Mouse (Mus musculus): ENCODE results near the gene Mdm2. TPM values are rescaled to one million over a fixed set of nuclear protein-coding genes. Genes with fewer than 3 reads are reported as not detected.

Mdm2 gene
- total and polyA plus RNA-seq, 2 experiments from 2014 or later = 28.7 to 65.1 TPM

DNA sequence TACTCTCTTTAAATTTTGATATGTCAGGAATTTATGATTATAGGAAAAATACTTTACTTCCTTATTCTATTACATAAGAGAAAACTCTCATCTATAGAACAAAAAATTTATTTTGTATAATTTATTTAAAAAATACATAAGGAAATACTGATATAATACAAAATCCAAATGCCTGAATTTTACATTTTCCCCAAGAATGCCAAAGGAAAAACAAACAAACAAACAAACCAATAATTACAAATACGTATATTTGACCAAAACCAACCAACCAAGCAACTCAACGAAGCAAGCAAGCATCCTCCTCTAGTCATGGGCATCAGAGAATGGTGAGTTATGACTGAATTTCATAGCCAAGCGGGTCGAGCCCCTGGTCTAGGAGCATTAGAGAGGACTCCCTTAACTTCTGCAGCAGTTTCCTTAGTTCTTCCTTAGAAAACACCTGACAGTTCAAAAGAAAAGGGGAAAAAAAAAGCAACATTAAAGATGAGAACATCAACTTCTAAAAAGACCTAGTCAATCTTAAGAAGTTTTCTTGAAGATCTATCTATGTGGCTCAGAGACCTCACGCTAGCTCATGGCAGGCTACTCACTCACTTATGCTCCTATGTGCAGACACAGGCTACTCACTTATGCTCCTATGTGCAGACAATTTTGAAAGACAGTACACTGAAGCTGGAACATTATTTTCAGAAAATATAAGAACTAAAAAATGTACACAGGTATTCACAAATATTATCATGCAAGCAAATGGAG lies 40.1 kb upstream of the Mdm2 start:
- TF ChIP-seq CTCF (IDR thresholded peaks at IDR 0.05) = no peak
- ATAC-seq (ENCODE audit: low FRiP score) = no peak
- no peaks in the 10 kb centered on the region for H3K4me1 ChIP-seq (ENCODE audit: insufficient read depth, low read length)
- no peaks in the 10 kb centered on the region for H3K27me3 ChIP-seq (ENCODE audit: insufficient read depth, low read length)
- DNase-seq (ENCODE audit: low spot score) = no peak
- no peak overlapping the region for H3K27ac ChIP-seq (ENCODE audit: low read depth, low read length)
- H3K9ac ChIP-seq (replicated peaks; ENCODE audit: low read length, poor library complexity, severe bottlenecking) = no peak overlapping the region
- no peak overlapping the region for H3K4me2 ChIP-seq (ENCODE audit: low read depth, low read length, poor library complexity, severe bottlenecking)
- 98% methylated on average over 5 of the region's 5 CpGs for WGBS
- no peaks in the 10 kb centered on the region for H3K9me3 ChIP-seq (ENCODE audit: low read length)
- H3K36me3 ChIP-seq (ENCODE audit: insufficient read depth, low read length) = peaks cover 21% of the 10 kb centered on the region
- H3K4me3 ChIP-seq (ENCODE audit: low read depth, low read length) = no peak overlapping the region

DNA sequence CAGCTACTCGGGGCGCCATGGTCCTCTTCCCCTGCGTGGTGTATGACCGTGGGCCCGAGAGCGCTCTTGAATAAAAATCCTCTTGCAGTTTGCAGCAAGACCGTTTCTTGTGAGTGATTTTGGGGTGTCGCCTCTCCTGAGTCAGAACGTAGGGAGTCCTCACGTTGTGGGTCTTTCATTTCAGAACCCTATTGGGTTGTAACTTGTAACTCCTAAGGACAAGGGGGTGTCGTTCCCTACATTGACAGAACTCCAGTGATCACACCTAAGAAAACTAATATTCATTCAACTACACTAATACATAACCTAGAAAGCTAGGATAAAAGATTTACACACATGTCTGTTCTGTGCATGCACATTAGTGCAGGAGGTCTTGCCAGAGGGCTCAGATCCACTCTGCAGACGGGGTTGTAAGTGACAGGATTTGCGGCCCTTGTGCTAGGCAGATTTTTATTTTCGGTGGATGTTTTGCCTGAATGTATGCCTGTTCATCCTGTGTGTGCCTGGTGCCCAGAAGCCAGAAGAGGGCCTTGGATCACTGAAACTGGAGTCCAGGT lies 39.3 kb upstream of the Mdm2 start:
- H3K27me3 ChIP-seq (ENCODE audit: insufficient read depth, low read length) = no peaks in the 10 kb centered on the region
- WGBS = 96% methylated on average over 14 of the region's 14 CpGs
- DNase-seq (ENCODE audit: low spot score) = no peak
- H3K4me1 ChIP-seq (ENCODE audit: insufficient read depth, low read length) = no peaks in the 10 kb centered on the region
- no peak overlapping the region for H3K4me3 ChIP-seq (ENCODE audit: low read depth, low read length)
- H3K4me2 ChIP-seq (ENCODE audit: low read depth, low read length, poor library complexity, severe bottlenecking) = no peak overlapping the region
- TF ChIP-seq CTCF (IDR thresholded peaks at IDR 0.05) = no peak
- H3K9me3 ChIP-seq (ENCODE audit: low read length) = no peaks in the 10 kb centered on the region
- no peak for ATAC-seq (ENCODE audit: low FRiP score)
- no peak overlapping the region for H3K9ac ChIP-seq (replicated peaks; ENCODE audit: low read length, poor library complexity, severe bottlenecking)
- H3K36me3 ChIP-seq (ENCODE audit: insufficient read depth, low read length) = peaks cover 13% of the 10 kb centered on the region
- no peak overlapping the region for H3K27ac ChIP-seq (ENCODE audit: low read depth, low read length)

DNA sequence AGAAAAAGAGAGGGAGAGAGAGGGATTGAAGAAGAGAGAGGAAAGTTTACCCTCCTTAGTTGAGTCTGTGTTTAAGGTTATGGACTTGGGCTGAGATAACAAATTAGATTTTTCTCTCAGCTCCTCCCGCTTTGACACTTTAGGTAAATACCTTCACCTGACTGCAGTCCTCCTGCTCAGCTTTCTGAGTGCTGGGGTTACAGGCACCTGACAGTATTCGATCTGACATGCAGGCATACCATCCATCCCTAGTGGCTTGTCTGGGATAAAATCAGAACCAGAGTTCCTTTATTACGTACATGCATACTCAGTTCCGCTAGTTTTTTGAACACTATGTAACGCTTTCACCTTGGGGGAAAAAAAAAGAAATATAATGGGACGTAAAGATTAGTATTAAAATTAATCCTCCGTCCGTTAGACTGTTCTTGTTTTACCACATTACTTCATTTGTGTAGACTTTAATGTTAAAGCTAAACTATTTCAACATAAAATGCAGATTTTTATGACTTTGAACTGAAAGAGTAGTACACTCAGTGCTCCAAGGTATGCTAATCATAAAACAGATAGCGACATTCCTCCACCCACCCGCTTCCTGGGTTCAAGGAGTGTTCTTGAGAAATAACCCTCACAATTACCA lies 38.6 kb upstream of the Mdm2 start:
- Histone ChIP-seq H3K36me3 (ENCODE audit: insufficient read depth, low read length) (peaks cover 10% of the 10 kb centered on the region), H3K27me3 (ENCODE audit: insufficient read depth, low read length) (no peaks in the 10 kb centered on the region), H3K4me2 (ENCODE audit: low read depth, low read length, poor library complexity, severe bottlenecking) (no peak overlapping the region), H3K27ac (ENCODE audit: low read depth, low read length) (no peak overlapping the region), H3K9me3 (ENCODE audit: low read length) (no peaks in the 10 kb centered on the region), H3K9ac (replicated peaks; ENCODE audit: low read length, poor library complexity, severe bottlenecking) (no peak overlapping the region), H3K4me3 (ENCODE audit: low read depth, low read length) (no peak overlapping the region), H3K4me1 (ENCODE audit: insufficient read depth, low read length) (peaks cover 2% of the 10 kb centered on the region; the same call in 1 of the 2 replicates)
- ATAC-seq (ENCODE audit: low FRiP score) (no peak), DNase-seq (ENCODE audit: low spot score) (no peak)
- 97% methylated on average over 10 of the region's 10 CpGs for WGBS
- TF ChIP-seq CTCF (IDR thresholded peaks at IDR 0.05) = no peak

DNA sequence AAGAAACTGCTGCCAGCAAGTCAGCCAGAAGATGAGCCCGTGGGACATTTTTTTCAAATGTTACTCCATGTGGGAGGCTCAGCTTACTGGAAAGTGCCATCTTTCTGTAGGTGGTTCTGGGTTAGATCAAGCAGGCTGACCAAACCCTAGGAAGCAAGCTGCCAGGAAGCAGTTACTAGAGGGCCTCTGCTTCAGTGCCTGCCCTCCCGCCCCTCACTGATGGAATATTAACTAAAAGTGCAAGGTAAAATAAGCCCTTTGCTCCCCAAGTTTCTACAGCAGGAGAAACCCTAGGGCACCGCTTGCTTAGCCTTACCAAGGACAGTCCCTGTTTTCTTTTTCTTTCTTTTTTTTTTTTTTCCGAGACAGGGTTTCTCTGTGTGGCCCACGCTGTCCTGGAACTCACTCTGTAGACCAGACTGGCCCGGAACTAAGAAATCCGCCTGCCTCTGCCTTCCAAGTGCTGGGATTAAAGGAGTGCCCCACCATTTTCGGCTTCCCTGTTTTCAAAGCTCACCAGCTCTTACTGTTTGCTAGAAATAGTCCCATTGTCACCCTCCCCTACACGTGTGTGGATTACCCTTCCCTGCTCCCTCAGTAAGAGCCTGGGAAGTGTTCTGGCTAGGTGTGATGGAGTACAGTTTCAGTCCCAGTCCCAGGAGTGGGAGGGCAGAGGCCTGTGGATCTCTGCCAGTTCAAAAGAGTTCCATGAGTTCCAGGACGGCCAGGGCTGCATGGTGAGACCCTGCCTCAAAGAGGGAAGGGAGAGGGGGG lies 37.9 kb upstream of the Mdm2 start:
- H3K27me3 ChIP-seq (ENCODE audit: insufficient read depth, low read length) = no peaks in the 10 kb centered on the region
- no peak overlapping the region for H3K4me2 ChIP-seq (ENCODE audit: low read depth, low read length, poor library complexity, severe bottlenecking)
- no peak for TF ChIP-seq CTCF (IDR thresholded peaks at IDR 0.05)
- DNase-seq (ENCODE audit: low spot score) (no peak), ATAC-seq (ENCODE audit: low FRiP score) (no peak)
- peaks cover 10% of the 10 kb centered on the region for H3K36me3 ChIP-seq (ENCODE audit: insufficient read depth, low read length)
- peaks cover 9% of the 10 kb centered on the region; the same call in 1 of the 2 replicates for H3K4me1 ChIP-seq (ENCODE audit: insufficient read depth, low read length)
- H3K9me3 ChIP-seq (ENCODE audit: low read length) = no peaks in the 10 kb centered on the region
- no peak overlapping the region for H3K27ac ChIP-seq (ENCODE audit: low read depth, low read length)
- H3K9ac ChIP-seq (replicated peaks; ENCODE audit: low read length, poor library complexity, severe bottlenecking) = no peak overlapping the region
- H3K4me3 ChIP-seq (ENCODE audit: low read depth, low read length) = no peak overlapping the region
- 93% methylated on average over 10 of the region's 10 CpGs for WGBS

DNA sequence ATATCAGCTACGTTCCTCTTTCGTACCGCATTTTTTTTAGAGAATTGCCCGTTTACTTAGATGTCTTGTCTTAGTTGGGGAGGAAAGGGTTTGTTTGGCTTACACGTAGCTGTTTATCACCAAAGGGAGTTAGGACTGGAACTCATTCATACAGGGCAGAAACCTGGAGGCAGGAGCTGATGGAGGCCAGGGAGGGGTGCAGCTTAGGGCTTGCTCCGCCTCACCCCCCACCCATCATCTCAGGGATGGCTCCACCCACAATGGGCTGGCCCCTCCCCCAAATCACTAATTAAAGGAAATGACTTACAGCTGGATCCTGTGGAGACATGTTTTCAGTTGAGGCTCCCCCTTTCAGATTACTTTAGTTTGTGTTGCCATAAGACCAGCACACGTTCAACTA lies 37.2 kb upstream of the Mdm2 start:
- Histone ChIP-seq H3K9ac (replicated peaks; ENCODE audit: low read length, poor library complexity, severe bottlenecking) (no peak overlapping the region), H3K27ac (ENCODE audit: low read depth, low read length) (no peak overlapping the region), H3K4me2 (ENCODE audit: low read depth, low read length, poor library complexity, severe bottlenecking) (no peak overlapping the region), H3K4me1 (ENCODE audit: insufficient read depth, low read length) (peaks cover 9% of the 10 kb centered on the region; the same call in 1 of the 2 replicates), H3K4me3 (ENCODE audit: low read depth, low read length) (no peak overlapping the region), H3K27me3 (ENCODE audit: insufficient read depth, low read length) (no peaks in the 10 kb centered on the region), H3K36me3 (ENCODE audit: insufficient read depth, low read length) (peaks cover 10% of the 10 kb centered on the region), H3K9me3 (ENCODE audit: low read length) (no peaks in the 10 kb centered on the region)
- DNase-seq (ENCODE audit: low spot score) (no peak), ATAC-seq (ENCODE audit: low FRiP score) (no peak)
- no peak for TF ChIP-seq CTCF (IDR thresholded peaks at IDR 0.05)
- 93% methylated on average over 7 of the region's 7 CpGs for WGBS

Measured in midbrain, postnatal 0 days (tissue).